Mouse (Mus musculus) intestine, embryonic 14.5 days (tissue): Measurements from ENCODE around the gene Espn. TPM values are rescaled to one million over a fixed set of nuclear protein-coding genes. Genes with fewer than 3 reads are reported as not detected.

Experiments
- ATAC-seq: fragments of 200-750 bp; cut with Nextera tagmentation; replicated peaks from 2 replicates; pipeline ENCODE4 v1.8.0; 2017; ENCODE audit warnings: low read depth, moderate number of reproducible peaks, moderate TSS enrichment, moderate library complexity; ENCODE audit not compliant: low FRiP score, low TSS enrichment
- DNase-seq: peaks from one replicate; pipeline ENCODE4 v3.0.0-alpha.2; 2018; ENCODE audit warnings: low spot score
- H3K27ac ChIP-seq: fragments of 300-500 bp; sonication (generic); 2 replicates; pipeline ENCODE4 v1.5.1; 2014; ENCODE audit warnings: low read depth, mild to moderate bottlenecking, control low read depth
- H3K27me3 ChIP-seq: fragments of 300-500 bp; sonication (generic); replicated peaks from 2 replicates; pipeline ENCODE4 v1.6.1; 2014; ENCODE audit warnings: low read length, control low read depth; ENCODE audit not compliant: control insufficient read depth, insufficient read depth
- H3K36me3 ChIP-seq: fragments of 300-500 bp; sonication (generic); 2 replicates; pipeline ENCODE4 v1.6.1; 2014; ENCODE audit warnings: low read length, control low read depth; ENCODE audit not compliant: control insufficient read depth, insufficient read depth
- H3K4me1 ChIP-seq: fragments of 300-500 bp; sonication (generic); replicated peaks from 2 replicates; pipeline ENCODE4 v1.6.1; 2014; ENCODE audit warnings: low read length, control low read depth, mixed read lengths; ENCODE audit not compliant: control insufficient read depth, insufficient read depth
- H3K4me2 ChIP-seq: fragments of 300-500 bp; sonication (generic); 2 replicates; pipeline ENCODE4 v1.6.1; 2014; ENCODE audit warnings: low read length
- H3K4me3 ChIP-seq: fragments of 300-500 bp; sonication (generic); 2 replicates; pipeline ENCODE4 v1.5.1; 2014; ENCODE audit warnings: low read depth, low read length, control low read depth, mixed read lengths
- H3K9ac ChIP-seq: fragments of 300-500 bp; sonication (generic); 2 replicates; pipeline ENCODE4 v1.6.1; 2014; ENCODE audit warnings: mild to moderate bottlenecking, low read length
- H3K9me3 ChIP-seq: fragments of 300-500 bp; sonication (generic); 2 replicates; pipeline ENCODE4 v1.6.1; 2016; ENCODE audit warnings: low read length, control low read depth; ENCODE audit not compliant: control insufficient read depth
- WGBS: fragments of 180-500 bp; shearing (Covaris S2); extraction: QIAGEN DNeasy Blood & Tissue Kit; methylation state at CpG from one replicate; pipeline ENCODE4 v1.1.7; 2014; 5-methylcytosine and 5-hydroxymethylcytosine counted together
- polyA plus RNA-seq: library from polyadenylated mRNA; unstranded; fragments of >200 nt; fragmentation: Nextera tagmentation; extraction: Ambion mirVana; gene quantifications from 2 replicates; pipeline ENCODE4 v1.2.1, GENCODE M21; 2014

Gene Espn
- 22.8 and 24.2 TPM in 2 replicates for polyA plus RNA-seq

GRCm38 (mm10) chr4:152151966-152152544, at the start of gene Espn:
TSS of gene Espn (minus strand) at chr4:152152371.
- Histone ChIP-seq H3K36me3 (no peaks in the 10 kb centered on the region), H3K27me3 (peaks cover 53% of the 10 kb centered on the region), H3K9me3 (no peaks in the 10 kb centered on the region), H3K27ac (no peak within 1 kb of the TSS), H3K9ac (no peak within 1 kb of the TSS), H3K4me1 (0 out of 2 replicates have a peak, but pooled peaks cover 3% of the 10 kb centered on the region), H3K4me3 (peak within 1 kb of the TSS; percentile 33), H3K4me2 (peak within 1 kb of the TSS; percentile 59)
- DNase-seq (peak; percentile 81), ATAC-seq (peak; percentile 78)
- 2% methylated on average over 48 of the region's 57 CpGs for WGBS

GRCm38 (mm10) chr4:152201492-152201891, 49.3 kb upstream of the Espn start:
- ATAC-seq (peak; percentile 65; the same call in 1 of the 2 replicates), DNase-seq (no peak)
- Histone ChIP-seq H3K9ac (no peak overlapping the region), H3K27me3 (no peaks in the 10 kb centered on the region), H3K27ac (peak overlapping the region; percentile 59), H3K4me2 (no peak overlapping the region), H3K4me3 (no peak overlapping the region), H3K4me1 (peaks cover 22% of the 10 kb centered on the region), H3K36me3 (no peaks in the 10 kb centered on the region), H3K9me3 (no peaks in the 10 kb centered on the region)
- WGBS: 28% methylated on average over 6 of the region's 6 CpGs

- Histone ChIP-seq H3K27me3 (no peaks in the 10 kb centered on the region), H3K4me1 (peaks cover 22% of the 10 kb centered on the region), H3K9me3 (no peaks in the 10 kb centered on the region), H3K9ac (no peak overlapping the region), H3K4me2 (no peak overlapping the region), H3K27ac (no peak overlapping the region), H3K4me3 (no peak overlapping the region), H3K36me3 (no peaks in the 10 kb centered on the region)
- DNase-seq (no peak), ATAC-seq (no peak)
- WGBS: 73% methylated on average over 1 of the region's 1 CpGs
Observed at GRCm38 (mm10) chr4:152199617-152200016, 47.4 kb upstream of the Espn start.

GRCm38 (mm10) chr4:152197545-152197944, 45.4 kb upstream of the Espn start:
- WGBS: 78% methylated on average over 5 of the region's 5 CpGs
- Histone ChIP-seq H3K9me3 (no peaks in the 10 kb centered on the region), H3K4me3 (no peak overlapping the region), H3K4me2 (no peak overlapping the region), H3K9ac (no peak overlapping the region), H3K27ac (no peak overlapping the region), H3K4me1 (peaks cover 16% of the 10 kb centered on the region), H3K36me3 (no peaks in the 10 kb centered on the region), H3K27me3 (no peaks in the 10 kb centered on the region)
- ATAC-seq: no peak
- no peak for DNase-seq

GRCm38 (mm10) chr4:152196276-152196675, 44.1 kb upstream of the Espn start:
- H3K4me3 ChIP-seq: no peak overlapping the region
- DNase-seq: no peak
- no peak overlapping the region for H3K27ac ChIP-seq
- ATAC-seq: no peak
- H3K4me1 ChIP-seq: peaks cover 3% of the 10 kb centered on the region
- 91% methylated on average over 8 of the region's 9 CpGs for WGBS
- H3K9ac ChIP-seq: no peak overlapping the region
- no peaks in the 10 kb centered on the region for H3K36me3 ChIP-seq
- H3K27me3 ChIP-seq: no peaks in the 10 kb centered on the region
- H3K4me2 ChIP-seq: no peak overlapping the region
- no peaks in the 10 kb centered on the region for H3K9me3 ChIP-seq

- DNase-seq (no peak), ATAC-seq (no peak)
- 78% methylated on average over 3 of the region's 3 CpGs for WGBS
- Histone ChIP-seq H3K9me3 (no peaks in the 10 kb centered on the region), H3K27me3 (no peaks in the 10 kb centered on the region), H3K4me1 (no peaks in the 10 kb centered on the region), H3K4me2 (no peak overlapping the region), H3K4me3 (no peak overlapping the region), H3K9ac (no peak overlapping the region), H3K27ac (no peak overlapping the region), H3K36me3 (no peaks in the 10 kb centered on the region)
Observed at GRCm38 (mm10) chr4:152194476-152195175, 42.5 kb upstream of the Espn start.

- no peak overlapping the region for H3K27ac ChIP-seq
- H3K27me3 ChIP-seq: no peaks in the 10 kb centered on the region
- 48% methylated on average over 4 of the region's 4 CpGs for WGBS
Observed at GRCm38 (mm10) chr4:152192569-152192968, 40.4 kb upstream of the Espn start.

GRCm38 (mm10) chr4:152190701-152191100, 38.5 kb upstream of the Espn start:
- H3K4me2 ChIP-seq: no peak overlapping the region
- no peak overlapping the region for H3K4me3 ChIP-seq
- H3K27me3 ChIP-seq: no peaks in the 10 kb centered on the region
- H3K27ac ChIP-seq: no peak overlapping the region
- H3K36me3 ChIP-seq: no peaks in the 10 kb centered on the region
- H3K9ac ChIP-seq: no peak overlapping the region
- DNase-seq (no peak), ATAC-seq (no peak)
- H3K4me1 ChIP-seq: peaks cover 8% of the 10 kb centered on the region
- no peaks in the 10 kb centered on the region for H3K9me3 ChIP-seq
- WGBS: 68% methylated on average over 5 of the region's 5 CpGs

More at GRCm38 (mm10) chr4:152192569-152192968, 40.4 kb upstream of the Espn start:
- no peak for ATAC-seq
- Histone ChIP-seq H3K4me1 (no peaks in the 10 kb centered on the region), H3K36me3 (no peaks in the 10 kb centered on the region), H3K9me3 (no peaks in the 10 kb centered on the region), H3K4me3 (no peak overlapping the region), H3K9ac (no peak overlapping the region), H3K4me2 (no peak overlapping the region)
- DNase-seq: no peak
